Mouse (Mus musculus) forebrain, postnatal 0 days (tissue): ENCODE measurements at regions not wholly inside any gene's neighbourhood (a gene's known extent, or its start where the extent isn't known, plus 50 kb on each side); places are given as distances from the start of the nearest gene placed in this dataset.

Experiments
- ATAC-seq: fragments of 200-750 bp; cut with Nextera tagmentation; 2 replicates; pipeline ENCODE4 v1.8.0; 2017; ENCODE audit warnings: mild to moderate bottlenecking, moderate library complexity
- DNase-seq: peaks from one replicate; pipeline ENCODE4 v3.0.0-alpha.2; 2015
- H3K27ac ChIP-seq: fragments of 300-500 bp; sonication (generic); 2 replicates; pipeline ENCODE4 v1.5.1; 2014; ENCODE audit warnings: low read depth, mild to moderate bottlenecking, antibody characterized with exemption, low read length, moderate library complexity, mixed read lengths
- H3K27me3 ChIP-seq: fragments of 300-500 bp; sonication (generic); 2 replicates; pipeline ENCODE4 v1.6.1; 2014; ENCODE audit warnings: mild to moderate bottlenecking, low read length, mixed read lengths; ENCODE audit not compliant: insufficient read depth
- H3K36me3 ChIP-seq: fragments of 300-500 bp; sonication (generic); 2 replicates; pipeline ENCODE4 v1.6.1; 2014; ENCODE audit warnings: mild to moderate bottlenecking, moderate library complexity; ENCODE audit not compliant: insufficient read depth
- H3K4me1 ChIP-seq: fragments of 300-500 bp; sonication (generic); 2 replicates; pipeline ENCODE4 v1.6.1; 2014; ENCODE audit warnings: antibody characterized with exemption; ENCODE audit not compliant: insufficient read depth
- H3K4me2 ChIP-seq: fragments of 300-500 bp; sonication (generic); 2 replicates; pipeline ENCODE4 v1.6.1; 2014; ENCODE audit warnings: low read depth, mild to moderate bottlenecking, moderate library complexity
- H3K4me3 ChIP-seq: fragments of 300-500 bp; sonication (generic); 2 replicates; pipeline ENCODE4 v1.5.1; 2014; ENCODE audit warnings: low read depth, low read length, mixed read lengths
- H3K9ac ChIP-seq: fragments of 300-500 bp; sonication (generic); 2 replicates; pipeline ENCODE4 v1.6.1; 2014; ENCODE audit warnings: mild to moderate bottlenecking
- H3K9me3 ChIP-seq: fragments of 300-500 bp; sonication (generic); 2 replicates; pipeline ENCODE4 v1.6.1; 2016; ENCODE audit warnings: low read length
- CTCF ChIP-seq: sonication (generic); IDR thresholded peaks from 2 replicates; pipeline ENCODE4 v1.5.1; 2016; ENCODE audit warnings: antibody characterized with exemption, control low read depth, low read depth
- WGBS: fragments of 180-500 bp; shearing (Covaris S2); extraction: QIAGEN DNeasy Blood & Tissue Kit; methylation state at CpG from one replicate; pipeline ENCODE4 v1.1.7; 2014; 5-methylcytosine and 5-hydroxymethylcytosine counted together

GRCm38 (mm10) chr10:117441121-117441978 lies 61.5 kb upstream of the Cpsf6 start:
- Histone ChIP-seq H3K27ac (no peak overlapping the region), H3K4me3 (peak overlapping the region; percentile 19), H3K27me3 (no peaks in the 10 kb centered on the region), H3K4me1 (no peaks in the 10 kb centered on the region), H3K9me3 (no peaks in the 10 kb centered on the region), H3K4me2 (peak overlapping the region; percentile 38), H3K9ac (peak overlapping the region; percentile 22; the same call in 1 of the 2 replicates), H3K36me3 (no peaks in the 10 kb centered on the region)
- ATAC-seq: peak; percentile 69
- no peak for TF ChIP-seq CTCF
- DNase-seq: peak; percentile 36
- 3% methylated on average over 24 of the region's 24 CpGs for WGBS

GRCm38 (mm10) chr10:117440225-117440976 lies 60.6 kb upstream of the Cpsf6 start:
- Histone ChIP-seq H3K4me1 (no peaks in the 10 kb centered on the region), H3K4me3 (no peak overlapping the region), H3K9me3 (no peaks in the 10 kb centered on the region), H3K4me2 (no peak overlapping the region), H3K27me3 (no peaks in the 10 kb centered on the region; the same call in 1 of the 2 replicates), H3K9ac (no peak overlapping the region), H3K27ac (no peak overlapping the region), H3K36me3 (no peaks in the 10 kb centered on the region)
- ATAC-seq: no peak
- no peak for DNase-seq
- WGBS: 77% methylated on average over 9 of the region's 9 CpGs
- TF ChIP-seq CTCF: no peak

- Histone ChIP-seq H3K27me3 (no peaks in the 10 kb centered on the region; the same call in 1 of the 2 replicates), H3K9ac (no peak overlapping the region), H3K4me1 (no peaks in the 10 kb centered on the region), H3K9me3 (no peaks in the 10 kb centered on the region), H3K4me3 (no peak overlapping the region), H3K4me2 (no peak overlapping the region), H3K36me3 (no peaks in the 10 kb centered on the region), H3K27ac (no peak overlapping the region)
- DNase-seq (no peak), ATAC-seq (no peak)
- 96% methylated on average over 3 of the region's 3 CpGs for WGBS
- 0 out of 2 replicates have a peak, but pooled peaks have one; percentile 12 for TF ChIP-seq CTCF
Observed at GRCm38 (mm10) chr10:117439206-117440110, 59.6 kb upstream of the Cpsf6 start.

- Histone ChIP-seq H3K9ac (no peak overlapping the region), H3K36me3 (no peaks in the 10 kb centered on the region), H3K27me3 (no peaks in the 10 kb centered on the region; the same call in 1 of the 2 replicates), H3K4me3 (no peak overlapping the region), H3K27ac (no peak overlapping the region), H3K4me1 (no peaks in the 10 kb centered on the region), H3K9me3 (no peaks in the 10 kb centered on the region), H3K4me2 (no peak overlapping the region)
- TF ChIP-seq CTCF: no peak
- ATAC-seq: no peak
- no peak for DNase-seq
- 98% methylated on average over 3 of the region's 3 CpGs for WGBS
Observed at GRCm38 (mm10) chr10:117438614-117439193, 58.9 kb upstream of the Cpsf6 start.

- TF ChIP-seq CTCF: no peak
- H3K9me3 ChIP-seq: no peaks in the 10 kb centered on the region
- H3K36me3 ChIP-seq: no peaks in the 10 kb centered on the region
- no peak overlapping the region for H3K4me2 ChIP-seq
- no peak overlapping the region for H3K27ac ChIP-seq
- DNase-seq (no peak), ATAC-seq (no peak)
- H3K4me1 ChIP-seq: no peaks in the 10 kb centered on the region
- H3K9ac ChIP-seq: no peak overlapping the region
- no peaks in the 10 kb centered on the region; the same call in 1 of the 2 replicates for H3K27me3 ChIP-seq
- 93% methylated on average over 2 of the region's 2 CpGs for WGBS
- no peak overlapping the region for H3K4me3 ChIP-seq
Observed at GRCm38 (mm10) chr10:117437970-117438369, 58.2 kb upstream of the Cpsf6 start.
